Mouse (Mus musculus) ES-E14 (cell line): ENCODE measurements around the gene Dock11.

Source experiments
- MAFK ChIP-seq: IDR thresholded peaks from 2 replicates; pipeline ENCODE4 v1.6.1; 2014; ENCODE audit warnings: mild to moderate bottlenecking, low read depth, low read length, inconsistent platforms; ENCODE audit not compliant: insufficient read depth
- ZNF384 ChIP-seq: IDR thresholded peaks from 2 replicates; pipeline ENCODE4 v1.6.1; 2012; ENCODE audit warnings: low read depth, low read length, inconsistent platforms

DNA sequence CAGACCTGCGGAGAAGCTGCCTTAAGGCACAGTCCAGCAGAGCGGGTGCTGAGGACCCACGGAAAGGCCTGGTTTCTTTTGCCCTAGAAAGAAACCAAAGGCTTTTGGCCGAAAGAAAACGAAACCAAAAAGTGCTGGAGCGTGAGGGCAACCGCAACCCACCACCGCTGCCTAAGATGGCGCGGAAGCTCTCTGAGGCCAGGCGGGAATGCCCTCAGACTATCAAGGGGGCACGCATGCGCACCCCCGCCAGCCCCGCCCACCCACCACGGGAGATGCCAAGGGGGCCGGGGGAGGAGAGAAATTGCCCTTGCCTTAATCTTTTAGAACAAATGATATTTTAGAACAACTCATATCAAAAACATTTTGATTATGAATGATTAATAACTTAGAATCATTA lies 137.0 kb downstream of the Dock11 start:
- TF ChIP-seq MAFK (no peak), ZNF384 (no peak)
